Mouse (Mus musculus) ES-Bruce4 (cell line): ENCODE results near the gene Gse1.

Source experiments
- CTCF ChIP-seq: IDR thresholded peaks from one replicate; pipeline ENCODE4 v1.8.1; 2011; ENCODE audit warnings: low read depth, low read length
- POLR2A ChIP-seq: IDR thresholded peaks from one replicate; pipeline ENCODE4 v1.8.1; 2011; ENCODE audit warnings: low read length; ENCODE audit not compliant: insufficient read depth

GRCm38 (mm10) chr8:120181861-120182414 is 46.3 kb upstream of the Gse1 start:
- TF ChIP-seq CTCF: no peak
- no peak for TF ChIP-seq POLR2A
